Mouse (Mus musculus) olfactory bulb, adult 2 months (tissue): ENCODE measurements around the gene Spa17. TPM values are rescaled to one million over a fixed set of nuclear protein-coding genes. Genes with fewer than 3 reads are reported as not detected.

Experiments
- H3K27ac ChIP-seq: fragments of 200-500 bp; 2 replicates; pipeline ENCODE4 v1.5.1; 2012; ENCODE audit warnings: low read depth, low read length; ENCODE audit not compliant: insufficient read depth
- H3K4me1 ChIP-seq: fragments of 200-500 bp; 2 replicates; pipeline ENCODE4 v1.6.1; 2012; ENCODE audit warnings: low read length; ENCODE audit not compliant: control insufficient read depth, insufficient read depth
- H3K4me3 ChIP-seq: fragments of 200-500 bp; 2 replicates; pipeline ENCODE4 v1.5.1; 2012; ENCODE audit warnings: mild to moderate bottlenecking, low read depth, low read length, moderate library complexity; ENCODE audit not compliant: insufficient read depth
- CTCF ChIP-seq: fragments of 200-500 bp; IDR thresholded peaks from 2 replicates; pipeline ENCODE4 v1.5.1; 2012; ENCODE audit warnings: low read depth, mild to moderate bottlenecking, low read length, moderate library complexity; ENCODE audit not compliant: insufficient read depth
- POLR2A ChIP-seq: fragments of 200-500 bp; IDR thresholded peaks from 2 replicates; pipeline ENCODE4 v1.6.1; 2012; ENCODE audit warnings: mild to moderate bottlenecking, low read depth, low read length, moderate library complexity; ENCODE audit not compliant: insufficient read depth
- WGBS: fragments of 180-500 bp; shearing (Covaris S2); methylation state at CpG from one replicate; pipeline ENCODE4 v1.1.7; 2018; 5-methylcytosine and 5-hydroxymethylcytosine counted together
- polyA plus RNA-seq: library from polyadenylated mRNA; stranded (reverse); fragments of >200 nt; gene quantifications from 2 replicates; pipeline ENCODE4 v1.2.4, GENCODE M21; 2012; ENCODE audit warnings: low replicate concordance; ENCODE audit not compliant: missing spikeins, insufficient read depth, insufficient read length

Spa17 gene
- polyA plus RNA-seq, 1 experiment = not detected

DNA sequence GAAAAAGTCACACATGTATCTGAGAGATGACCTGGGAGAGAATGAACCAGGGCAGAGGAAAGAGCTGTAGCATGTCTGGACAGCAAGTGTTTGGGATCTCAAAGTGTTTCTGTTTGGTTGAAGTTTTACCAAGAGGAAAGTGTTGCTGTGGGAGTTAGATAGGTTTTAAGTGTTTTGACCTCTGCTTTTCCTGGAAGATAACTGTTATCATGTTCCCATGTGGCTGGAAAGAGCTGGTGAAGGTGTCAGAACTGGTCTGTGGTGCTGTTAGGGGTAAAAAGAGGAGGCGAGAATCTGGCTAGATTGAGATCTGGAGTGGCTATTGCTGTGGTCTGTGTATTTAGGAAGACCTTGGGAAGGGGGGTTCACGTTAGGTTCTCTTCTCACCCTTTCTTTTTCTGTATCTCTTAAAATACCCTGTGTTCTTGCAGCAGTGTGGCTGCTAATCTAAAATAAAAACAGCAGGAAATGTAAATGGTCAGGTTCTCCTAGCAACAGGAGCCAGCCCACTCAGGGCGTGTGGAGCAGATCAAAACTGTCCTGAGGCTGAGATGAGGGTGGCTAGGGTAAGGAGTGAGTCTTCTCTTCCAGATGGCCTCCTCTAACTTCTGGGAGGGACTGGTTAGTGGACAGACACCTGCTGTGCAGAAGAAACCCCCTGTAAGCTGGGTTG, 41.2 kb downstream of the Spa17 start:
- 51% methylated on average over 3 of the region's 3 CpGs for WGBS
- TF ChIP-seq POLR2A = no peak
- TF ChIP-seq CTCF = no peak

DNA sequence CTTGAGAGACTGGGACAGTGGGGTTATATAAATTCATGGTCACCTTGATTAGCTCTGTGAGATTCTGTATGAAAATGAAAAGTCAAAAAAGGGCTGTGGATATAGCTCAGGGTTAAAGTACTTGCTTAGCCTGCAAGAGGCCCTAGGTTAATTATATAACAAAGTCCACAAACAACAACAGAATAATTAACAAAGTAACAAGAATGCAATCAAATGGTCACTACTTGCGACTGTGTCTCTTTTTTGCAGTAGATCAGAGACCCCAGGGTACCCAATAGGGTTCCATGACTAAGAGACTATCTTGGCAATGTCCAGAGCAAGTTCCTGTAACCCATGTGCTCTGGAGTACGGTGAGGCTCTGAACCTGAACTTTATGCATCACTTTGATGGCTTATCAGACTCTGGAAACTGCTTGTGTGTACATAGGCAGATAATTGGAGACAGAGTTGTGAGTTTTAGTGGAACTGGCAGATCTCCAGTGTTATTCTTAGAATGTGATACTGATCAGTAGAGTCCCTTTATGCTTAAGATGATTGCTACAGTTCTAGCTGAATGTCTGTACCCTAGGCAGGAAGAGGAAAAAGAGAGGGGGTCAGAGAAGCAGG, 44.2 kb downstream of the Spa17 start:
- Histone ChIP-seq H3K27ac (no peak overlapping the region), H3K4me3 (no peak overlapping the region), H3K4me1 (peaks cover 22% of the 10 kb centered on the region)
- 83% methylated on average over 2 of the region's 2 CpGs for WGBS
- no peak for TF ChIP-seq CTCF
- TF ChIP-seq POLR2A = no peak

More for the DNA sequence above, 41.2 kb downstream of the Spa17 start:
- no peak overlapping the region for H3K27ac ChIP-seq
- peaks cover 30% of the 10 kb centered on the region for H3K4me1 ChIP-seq
- H3K4me3 ChIP-seq = no peak overlapping the region

DNA sequence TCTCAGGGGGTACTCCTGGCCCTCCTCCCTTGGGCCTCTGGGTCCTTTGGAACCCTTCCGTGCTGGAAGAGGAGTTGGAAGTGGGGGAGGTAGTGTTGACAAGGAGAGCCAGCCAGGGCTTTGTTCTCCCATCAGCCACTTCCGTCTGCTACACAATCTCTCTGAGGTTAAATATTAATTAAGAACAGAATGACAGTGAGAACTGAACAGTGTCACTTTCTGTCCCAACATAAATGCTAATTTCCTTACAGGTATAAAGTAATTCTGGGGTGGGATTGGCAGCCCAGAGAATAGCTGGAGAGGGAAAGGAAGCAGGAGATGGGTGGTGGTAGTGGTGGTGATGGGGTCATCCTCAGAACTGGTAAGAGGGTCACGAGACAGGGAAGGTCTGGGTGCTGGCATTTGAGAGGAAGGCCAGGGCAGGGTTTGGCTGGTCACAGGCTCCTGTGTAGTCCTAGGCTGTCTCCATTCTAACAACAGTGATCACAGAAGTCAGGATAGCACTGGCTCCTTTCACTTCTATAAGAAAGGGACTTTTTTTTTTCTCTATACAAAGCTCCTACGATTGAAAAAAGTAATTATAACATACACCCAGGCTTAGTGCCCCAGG, 44.8 kb downstream of the Spa17 start:
- Histone ChIP-seq H3K27ac (no peak overlapping the region), H3K4me3 (no peak overlapping the region), H3K4me1 (peaks cover 22% of the 10 kb centered on the region)
- 54% methylated on average over 4 of the region's 4 CpGs for WGBS
- TF ChIP-seq CTCF = no peak
- no peak for TF ChIP-seq POLR2A

DNA sequence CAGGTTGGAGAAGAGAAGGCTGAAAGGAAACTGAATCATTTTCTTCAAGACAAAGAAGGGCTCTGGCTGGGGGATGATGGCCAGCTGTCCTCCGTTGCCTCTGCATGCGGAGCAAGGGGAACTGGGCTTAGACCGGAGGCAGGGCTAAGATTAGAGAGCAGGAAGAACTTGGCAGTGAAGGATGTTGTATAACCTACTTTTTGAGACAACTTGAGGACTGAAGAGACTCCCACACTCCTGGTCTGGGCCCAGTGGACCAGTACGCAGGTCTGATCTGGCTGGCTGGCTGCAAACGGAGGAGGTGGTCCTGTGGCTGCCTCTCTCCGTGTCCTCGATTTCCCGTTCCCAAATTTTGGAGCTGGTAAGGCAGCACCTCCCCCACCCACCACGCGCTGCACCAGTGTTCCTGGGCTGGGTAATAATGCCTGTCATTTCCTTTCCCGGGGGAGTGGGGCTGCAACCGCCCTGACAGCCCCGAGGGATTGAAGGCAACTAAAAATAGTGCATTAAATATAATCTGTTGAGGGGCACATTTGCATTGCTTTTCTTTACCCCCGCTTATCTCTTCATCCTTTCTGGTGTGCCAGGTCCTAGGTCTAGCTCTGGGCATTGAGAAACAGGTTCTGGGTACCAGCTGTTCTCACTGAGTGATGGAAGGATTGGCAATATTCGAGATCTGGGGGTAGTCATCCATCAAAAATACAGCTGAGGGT, 45.5 kb downstream of the Spa17 start:
- TF ChIP-seq POLR2A (no peak), CTCF (no peak)
- 18% methylated on average over 15 of the region's 15 CpGs for WGBS
- Histone ChIP-seq H3K4me3 (no peak overlapping the region), H3K4me1 (peaks cover 19% of the 10 kb centered on the region), H3K27ac (peak overlapping the region; percentile 71)

DNA sequence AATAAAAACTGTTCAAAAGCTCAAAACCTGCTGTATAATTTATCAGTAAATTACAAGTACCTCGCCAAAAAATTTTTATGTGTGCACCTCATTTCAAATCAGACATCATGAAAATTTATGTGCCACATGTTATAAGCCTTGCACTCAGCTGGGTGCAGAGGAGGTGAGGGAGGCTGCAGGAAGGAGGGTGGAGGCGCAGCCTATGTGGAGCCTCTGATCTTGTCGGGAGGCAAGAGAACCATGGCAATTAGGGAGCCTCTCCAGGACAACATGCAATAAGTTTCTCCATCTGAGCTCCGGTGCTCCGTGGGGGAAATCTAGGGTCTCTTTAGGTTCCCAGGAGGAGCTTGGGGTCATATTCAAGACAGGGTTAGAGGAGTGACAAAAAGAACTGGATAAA, 46.1 kb downstream of the Spa17 start:
- Histone ChIP-seq H3K27ac (peak overlapping the region; percentile 71), H3K4me1 (peaks cover 15% of the 10 kb centered on the region), H3K4me3 (no peak overlapping the region)
- 39% methylated on average over 5 of the region's 5 CpGs for WGBS
- TF ChIP-seq POLR2A (no peak), CTCF (no peak)

DNA sequence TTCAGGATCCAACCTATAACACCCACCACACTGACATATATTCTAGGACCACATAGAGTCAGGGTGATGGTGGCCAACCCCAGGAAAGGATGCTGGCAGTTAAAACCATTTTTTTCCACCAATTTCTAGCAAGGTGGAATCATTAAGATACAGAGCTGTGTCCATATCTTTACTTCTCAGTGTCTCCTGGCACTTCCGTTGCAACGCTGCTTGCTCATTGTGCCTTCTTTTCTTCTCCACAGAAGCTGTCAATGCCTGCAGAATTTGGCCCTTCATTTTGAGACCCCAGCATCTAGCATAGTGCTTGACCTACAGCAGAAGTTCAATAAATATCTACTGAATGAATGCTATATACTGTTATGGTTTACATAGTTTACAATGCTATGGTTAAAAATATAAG, 46.5 kb downstream of the Spa17 start:
- Histone ChIP-seq H3K27ac (no peak overlapping the region), H3K4me1 (peaks cover 15% of the 10 kb centered on the region), H3K4me3 (no peak overlapping the region)
- TF ChIP-seq CTCF (no peak), POLR2A (no peak)
- 77% methylated on average over 2 of the region's 2 CpGs for WGBS

DNA sequence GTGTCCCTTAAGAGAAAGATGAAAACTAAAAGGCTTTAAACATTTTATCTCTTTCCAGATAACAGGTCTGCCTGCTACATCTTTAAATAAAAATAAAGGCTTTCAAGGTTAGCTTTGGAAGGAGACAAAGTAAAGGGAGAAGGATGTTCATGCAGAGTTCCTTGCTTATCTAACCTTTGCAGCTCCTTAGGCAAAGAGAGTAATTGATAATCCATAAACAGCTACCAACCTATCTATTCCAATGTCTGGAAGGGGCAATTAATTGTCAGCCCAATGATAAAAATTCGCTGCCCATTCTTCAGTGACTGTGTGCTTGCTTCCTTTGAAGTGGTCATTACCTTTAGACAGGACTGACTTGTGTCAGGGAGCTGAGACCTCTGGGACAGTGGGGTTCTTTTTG, 49.7 kb downstream of the Spa17 start:
- 80% methylated on average over 1 of the region's 1 CpGs for WGBS
- H3K4me1 ChIP-seq = peaks cover 14% of the 10 kb centered on the region
- H3K27ac ChIP-seq = no peak overlapping the region
- no peak for TF ChIP-seq POLR2A
- no peak for TF ChIP-seq CTCF
- H3K4me3 ChIP-seq = no peak overlapping the region

DNA sequence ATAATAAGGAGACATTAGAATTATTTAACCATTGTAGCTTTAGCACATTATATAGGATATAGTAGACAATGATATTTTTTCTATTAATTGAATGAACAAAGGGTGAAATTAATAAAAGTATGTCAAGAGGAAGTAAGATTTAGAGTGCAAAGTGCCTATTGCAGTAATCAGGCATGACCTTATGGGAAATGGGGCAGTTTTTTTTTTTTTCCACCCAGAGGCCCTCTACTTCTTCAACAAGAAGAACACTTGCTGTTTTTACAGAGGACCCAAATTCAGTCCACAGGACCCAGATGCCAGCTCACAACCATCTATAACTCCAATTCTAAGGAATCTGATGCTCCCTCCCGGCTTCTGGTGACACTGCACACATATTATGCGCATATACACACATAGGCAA, 52.9 kb downstream of the Spa17 start:
- TF ChIP-seq CTCF (no peak), POLR2A (no peak)
- H3K4me3 ChIP-seq = no peak overlapping the region
- no peak overlapping the region for H3K27ac ChIP-seq
- peaks cover 2% of the 10 kb centered on the region for H3K4me1 ChIP-seq
- WGBS = 89% methylated on average over 2 of the region's 2 CpGs

DNA sequence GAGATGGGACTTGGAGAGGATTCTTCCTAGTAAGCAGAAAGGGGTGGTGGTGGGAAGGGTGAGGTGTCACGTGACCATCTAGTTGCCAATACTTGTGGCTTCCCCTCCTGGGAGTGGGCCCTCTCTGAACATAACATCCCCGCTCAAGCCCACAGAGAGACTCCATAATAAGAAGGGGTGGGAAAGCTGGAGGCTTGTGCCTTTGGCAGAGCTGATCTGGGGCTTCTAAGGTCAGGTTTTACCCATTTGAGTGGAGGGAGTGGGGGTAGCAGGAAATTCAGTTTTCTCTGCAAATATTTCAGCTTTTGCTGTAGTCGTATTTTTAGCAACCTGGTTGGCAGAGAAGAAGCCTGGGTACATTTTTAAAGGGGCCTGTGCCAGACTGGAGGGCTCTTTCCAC, 57.2 kb downstream of the Spa17 start:
- H3K4me1 ChIP-seq = peaks cover 24% of the 10 kb centered on the region
- 63% methylated on average over 3 of the region's 3 CpGs for WGBS
- TF ChIP-seq CTCF = no peak
- no peak for TF ChIP-seq POLR2A
- H3K4me3 ChIP-seq = no peak overlapping the region
- H3K27ac ChIP-seq = no peak overlapping the region
